Mouse (Mus musculus) olfactory bulb, adult 2 months (tissue): ENCODE measurements around the gene Pofut1. TPM values are rescaled to one million over a fixed set of nuclear protein-coding genes. Genes with fewer than 3 reads are reported as not detected.

Experiments
- H3K27ac ChIP-seq: fragments of 200-500 bp; 2 replicates; pipeline ENCODE4 v1.5.1; 2012; ENCODE audit warnings: low read depth, low read length; ENCODE audit not compliant: insufficient read depth
- H3K4me1 ChIP-seq: fragments of 200-500 bp; 2 replicates; pipeline ENCODE4 v1.6.1; 2012; ENCODE audit warnings: low read length; ENCODE audit not compliant: control insufficient read depth, insufficient read depth
- H3K4me3 ChIP-seq: fragments of 200-500 bp; 2 replicates; pipeline ENCODE4 v1.5.1; 2012; ENCODE audit warnings: mild to moderate bottlenecking, low read depth, low read length, moderate library complexity; ENCODE audit not compliant: insufficient read depth
- CTCF ChIP-seq: fragments of 200-500 bp; IDR thresholded peaks from 2 replicates; pipeline ENCODE4 v1.5.1; 2012; ENCODE audit warnings: low read depth, mild to moderate bottlenecking, low read length, moderate library complexity; ENCODE audit not compliant: insufficient read depth
- POLR2A ChIP-seq: fragments of 200-500 bp; IDR thresholded peaks from 2 replicates; pipeline ENCODE4 v1.6.1; 2012; ENCODE audit warnings: mild to moderate bottlenecking, low read depth, low read length, moderate library complexity; ENCODE audit not compliant: insufficient read depth
- WGBS: fragments of 180-500 bp; shearing (Covaris S2); methylation state at CpG from one replicate; pipeline ENCODE4 v1.1.7; 2018; 5-methylcytosine and 5-hydroxymethylcytosine counted together
- polyA plus RNA-seq: library from polyadenylated mRNA; stranded (reverse); fragments of >200 nt; gene quantifications from 2 replicates; pipeline ENCODE4 v1.2.4, GENCODE M21; 2012; ENCODE audit warnings: low replicate concordance; ENCODE audit not compliant: missing spikeins, insufficient read depth, insufficient read length

Pofut1 gene
- polyA plus RNA-seq, 1 experiment, result not detected

DNA sequence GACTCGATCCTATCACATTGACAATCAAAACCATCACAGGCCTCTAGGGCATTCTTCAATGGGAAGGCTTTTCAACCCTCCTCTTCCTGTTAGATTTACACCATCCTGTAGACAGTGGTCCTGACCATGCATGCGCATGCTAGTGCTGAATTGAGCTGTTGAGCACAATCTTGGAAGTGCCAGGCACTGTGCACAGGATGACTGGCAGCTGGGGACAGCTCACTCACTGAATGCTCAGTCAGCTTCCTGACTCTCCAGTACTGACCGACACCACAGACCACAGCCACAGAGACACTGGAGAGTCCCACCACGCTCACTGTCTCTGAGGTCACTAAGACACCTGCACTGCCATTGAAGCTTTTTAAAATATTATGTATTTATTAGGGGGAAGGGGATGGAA, 25.9 kb upstream of the Pofut1 start:
- WGBS, result 82% methylated on average over 4 of the region's 4 CpGs
- Histone ChIP-seq H3K4me3 (no peak overlapping the region), H3K4me1 (no peaks in the 10 kb centered on the region), H3K27ac (no peak overlapping the region)
- TF ChIP-seq CTCF, result no peak
- TF ChIP-seq POLR2A, result no peak

- H3K4me1 ChIP-seq, result no peaks in the 10 kb centered on the region
- no peak overlapping the region for H3K27ac ChIP-seq
- TF ChIP-seq POLR2A (no peak), CTCF (no peak)
- no peak overlapping the region for H3K4me3 ChIP-seq
- WGBS, result 87% methylated on average over 10 of the region's 10 CpGs
Measured at GRCm38 (mm10) chr2:153217826-153218340, 23.4 kb upstream of the Pofut1 start.

- H3K4me3 ChIP-seq, result no peak overlapping the region
- H3K4me1 ChIP-seq, result 0 out of 2 replicates have a peak, but pooled peaks cover under 1% of the 10 kb centered on the region
- TF ChIP-seq CTCF, result no peak
- TF ChIP-seq POLR2A, result no peak
- no peak overlapping the region for H3K27ac ChIP-seq
- WGBS, result 95% methylated on average over 3 of the region's 3 CpGs
Measured at GRCm38 (mm10) chr2:153218516-153218915, 22.8 kb upstream of the Pofut1 start.

- Histone ChIP-seq H3K27ac (no peak overlapping the region), H3K4me1 (peaks cover 8% of the 10 kb centered on the region; the same call in 1 of the 2 replicates), H3K4me3 (no peak overlapping the region)
- WGBS, result 85% methylated on average over 4 of the region's 4 CpGs
- TF ChIP-seq CTCF (no peak), POLR2A (no peak)
Measured at GRCm38 (mm10) chr2:153221620-153222019, 19.7 kb upstream of the Pofut1 start.

- Histone ChIP-seq H3K4me3 (no peak overlapping the region), H3K4me1 (peaks cover 8% of the 10 kb centered on the region; the same call in 1 of the 2 replicates), H3K27ac (no peak overlapping the region)
- TF ChIP-seq CTCF (no peak), POLR2A (no peak)
Measured at GRCm38 (mm10) chr2:153222130-153222529, 19.2 kb upstream of the Pofut1 start.

- Histone ChIP-seq H3K4me1 (peaks cover 8% of the 10 kb centered on the region; the same call in 1 of the 2 replicates), H3K4me3 (no peak overlapping the region), H3K27ac (no peak overlapping the region)
- TF ChIP-seq POLR2A (no peak), CTCF (no peak)
- 93% methylated on average over 2 of the region's 2 CpGs for WGBS
Measured at GRCm38 (mm10) chr2:153222566-153222965, 18.8 kb upstream of the Pofut1 start.

- 2% methylated on average over 31 of the region's 31 CpGs for WGBS
Measured at GRCm38 (mm10) chr2:153224946-153225594, 16.3 kb upstream of the Pofut1 start, which contains the start of gene Tspyl3. Gene Tspyl3 (minus strand): TSS chr2:153225441.

GRCm38 (mm10) chr2:153225595-153225953, 15.8 kb upstream of the Pofut1 start:
- H3K4me3 ChIP-seq, result peak overlapping the region; percentile 59
- 3% methylated on average over 3 of the region's 3 CpGs for WGBS
- peaks cover 18% of the 10 kb centered on the region for H3K4me1 ChIP-seq
- TF ChIP-seq CTCF (no peak), POLR2A (no peak)
- H3K27ac ChIP-seq, result peak overlapping the region; percentile 82

More at GRCm38 (mm10) chr2:153224946-153225594, 16.3 kb upstream of the Pofut1 start, which contains the start of gene Tspyl3:
- Histone ChIP-seq H3K27ac (peak within 1 kb of the TSS; percentile 82), H3K4me3 (peak within 1 kb of the TSS; percentile 59), H3K4me1 (peaks cover 16% of the 10 kb centered on the region)
- TF ChIP-seq CTCF (no peak), POLR2A (0 out of 2 replicates have a peak, but pooled peaks have one; percentile 26)

- H3K4me3 ChIP-seq, result no peak overlapping the region
- WGBS, result 90% methylated on average over 4 of the region's 4 CpGs
- H3K27ac ChIP-seq, result no peak overlapping the region
- TF ChIP-seq CTCF (no peak), POLR2A (no peak)
- peaks cover 18% of the 10 kb centered on the region for H3K4me1 ChIP-seq
Measured at GRCm38 (mm10) chr2:153227959-153228358, 13.4 kb upstream of the Pofut1 start.

DNA sequence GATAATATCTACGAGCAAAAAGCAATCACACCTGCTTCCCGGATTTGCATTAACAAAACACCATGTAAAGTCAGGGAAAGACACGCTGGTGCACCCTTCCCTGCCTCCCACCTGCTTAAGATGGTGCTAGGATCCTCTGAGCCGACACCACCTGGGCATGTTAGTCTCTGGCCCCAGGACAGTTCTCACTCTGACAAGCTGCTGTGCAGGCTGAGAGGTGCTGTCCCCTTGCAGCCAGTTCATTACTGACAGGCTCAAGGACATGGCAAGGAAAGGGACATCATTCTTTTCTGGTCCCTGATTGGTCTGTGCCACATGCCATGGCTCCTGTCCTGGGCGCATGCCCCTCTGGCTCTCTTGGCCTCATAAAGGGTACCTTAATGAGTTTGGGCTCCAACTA, 12.8 kb upstream of the Pofut1 start:
- Histone ChIP-seq H3K4me3 (no peak overlapping the region), H3K4me1 (peaks cover 18% of the 10 kb centered on the region), H3K27ac (no peak overlapping the region)
- WGBS, result 89% methylated on average over 5 of the region's 5 CpGs
- TF ChIP-seq POLR2A (no peak), CTCF (no peak)
